Mouse (Mus musculus) forebrain, embryonic 14.5 days (tissue): ENCODE measurements at regions not wholly inside any gene's neighbourhood (a gene's known extent, or its start where the extent isn't known, plus 50 kb on each side); places are given as distances from the start of the nearest gene placed in this dataset.
A peak's percentile ranks its signal among the peaks of the same experiment; 100 is the strongest.

ENCODE experiments used
- ATAC-seq: fragments of 200-750 bp; cut with Nextera tagmentation; 2 replicates; pipeline ENCODE4 v1.8.0; 2017; ENCODE audit warnings: mild to moderate bottlenecking, moderate library complexity
- DNase-seq: peaks from one replicate; pipeline ENCODE4 v3.0.0-alpha.2; 2015; ENCODE audit warnings: low spot score
- H3K27ac ChIP-seq: fragments of 300-500 bp; sonication (generic); 2 replicates; pipeline ENCODE4 v1.5.1; 2014; ENCODE audit warnings: low read depth, mild to moderate bottlenecking, control low read depth, low read length, moderate library complexity
- H3K27me3 ChIP-seq: fragments of 300-500 bp; sonication (generic); replicated peaks from 2 replicates; pipeline ENCODE4 v1.6.1; 2014; ENCODE audit warnings: low read length, control low read depth, mixed read lengths; ENCODE audit not compliant: control insufficient read depth, insufficient read depth
- H3K36me3 ChIP-seq: fragments of 300-500 bp; sonication (generic); 2 replicates; pipeline ENCODE4 v1.6.1; 2014; ENCODE audit warnings: low read length, control low read depth; ENCODE audit not compliant: control insufficient read depth, insufficient read depth
- H3K4me1 ChIP-seq: fragments of 300-500 bp; sonication (generic); 2 replicates; pipeline ENCODE4 v1.6.1; 2014; ENCODE audit warnings: antibody characterized with exemption, low read length, control low read depth; ENCODE audit not compliant: control insufficient read depth, insufficient read depth
- H3K4me2 ChIP-seq: fragments of 300-500 bp; sonication (generic); 2 replicates; pipeline ENCODE4 v1.6.1; 2014; ENCODE audit warnings: mild to moderate bottlenecking, control low read depth, low read length
- H3K4me3 ChIP-seq: fragments of 300-500 bp; sonication (generic); 2 replicates; pipeline ENCODE4 v1.5.1; 2014; ENCODE audit warnings: low read depth, low read length, control low read depth
- H3K9ac ChIP-seq: fragments of 300-500 bp; sonication (generic); 2 replicates; pipeline ENCODE4 v1.6.1; 2014; ENCODE audit warnings: mild to moderate bottlenecking, low read length, control low read depth, moderate library complexity
- H3K9me3 ChIP-seq: fragments of 300-500 bp; sonication (generic); replicated peaks from 2 replicates; pipeline ENCODE4 v1.6.1; 2016; ENCODE audit warnings: low read length, control low read depth, mixed read lengths; ENCODE audit not compliant: control insufficient read depth
- WGBS: fragments of 180-500 bp; shearing (Covaris S2); extraction: QIAGEN DNeasy Blood & Tissue Kit; methylation state at CpG from one replicate; pipeline ENCODE4 v1.1.7; 2014; 5-methylcytosine and 5-hydroxymethylcytosine counted together

GRCm38 (mm10) chr7:37093721-37094120, 395.8 kb downstream of the Tshz3 start:
- Histone ChIP-seq H3K36me3 (no peaks in the 10 kb centered on the region), H3K4me1 (peaks cover 5% of the 10 kb centered on the region; the same call in 1 of the 2 replicates), H3K4me2 (no peak overlapping the region), H3K9me3 (no peaks in the 10 kb centered on the region), H3K27ac (no peak overlapping the region), H3K4me3 (no peak overlapping the region), H3K27me3 (no peaks in the 10 kb centered on the region), H3K9ac (no peak overlapping the region)
- ATAC-seq (no peak), DNase-seq (no peak)
- WGBS, result 73% methylated on average over 3 of the region's 3 CpGs

GRCm38 (mm10) chr7:37095839-37096238, 397.9 kb downstream of the Tshz3 start:
- Histone ChIP-seq H3K4me2 (no peak overlapping the region), H3K27me3 (no peaks in the 10 kb centered on the region), H3K27ac (peak overlapping the region; percentile 33; the same call in 1 of the 2 replicates), H3K4me3 (no peak overlapping the region), H3K9ac (no peak overlapping the region), H3K36me3 (no peaks in the 10 kb centered on the region), H3K4me1 (peaks cover 5% of the 10 kb centered on the region; the same call in 1 of the 2 replicates), H3K9me3 (no peaks in the 10 kb centered on the region)
- peak; percentile 75 for DNase-seq
- WGBS, result 70% methylated on average over 11 of the region's 11 CpGs
- ATAC-seq, result peak; percentile 29; the same call in 1 of the 2 replicates

GRCm38 (mm10) chr7:37096291-37096690, 398.4 kb downstream of the Tshz3 start:
- Histone ChIP-seq H3K27ac (peak overlapping the region; percentile 33; the same call in 1 of the 2 replicates), H3K4me2 (no peak overlapping the region), H3K9me3 (no peaks in the 10 kb centered on the region), H3K9ac (no peak overlapping the region), H3K4me3 (no peak overlapping the region), H3K4me1 (peaks cover 5% of the 10 kb centered on the region; the same call in 1 of the 2 replicates), H3K36me3 (no peaks in the 10 kb centered on the region), H3K27me3 (no peaks in the 10 kb centered on the region)
- DNase-seq (peak; percentile 43), ATAC-seq (no peak)
- WGBS, result 66% methylated on average over 5 of the region's 5 CpGs

DNA sequence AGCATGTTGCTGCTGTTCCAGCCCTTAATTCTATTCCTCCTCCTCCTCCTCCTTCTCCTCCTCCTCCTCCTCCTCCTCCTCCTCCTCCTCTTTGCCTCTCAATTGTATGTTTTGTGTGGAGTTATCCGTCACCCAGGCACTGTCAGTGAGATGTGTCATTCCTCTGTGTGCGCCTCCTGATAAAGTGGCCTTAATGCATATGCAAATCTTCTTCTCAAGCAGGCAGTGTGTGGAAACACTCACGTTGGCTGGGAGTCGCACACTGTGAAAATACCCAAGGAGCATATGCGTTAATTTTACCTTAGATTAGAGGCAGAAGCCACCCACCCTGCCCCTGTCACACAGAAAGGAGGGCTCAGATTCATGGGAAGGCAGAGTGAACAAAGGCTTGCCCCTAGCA, 401.0 kb downstream of the Tshz3 start:
- 14% methylated on average over 5 of the region's 5 CpGs for whole genome bisulfite sequencing
- DNase-seq, result peak; percentile 58
- Histone ChIP-seq H3K36me3 (no peaks in the 10 kb centered on the region), H3K4me2 (no peak overlapping the region), H3K9me3 (no peaks in the 10 kb centered on the region), H3K4me1 (peaks cover 5% of the 10 kb centered on the region; the same call in 1 of the 2 replicates), H3K4me3 (no peak overlapping the region), H3K9ac (no peak overlapping the region), H3K27me3 (no peaks in the 10 kb centered on the region), H3K27ac (0 out of 2 replicates have a peak overlapping the region, but pooled peaks have one; percentile 14)
- ATAC-seq, result peak; percentile 55; the same call in 1 of the 2 replicates

- Histone ChIP-seq H3K4me2 (no peak overlapping the region), H3K27me3 (no peaks in the 10 kb centered on the region), H3K4me1 (no peaks in the 10 kb centered on the region), H3K9ac (no peak overlapping the region), H3K4me3 (no peak overlapping the region), H3K27ac (no peak overlapping the region), H3K36me3 (no peaks in the 10 kb centered on the region), H3K9me3 (no peaks in the 10 kb centered on the region)
- WGBS, result 59% methylated on average over 9 of the region's 9 CpGs
- DNase-seq (no peak), ATAC-seq (no peak)
Measured at GRCm38 (mm10) chr7:37104671-37105070, 406.8 kb downstream of the Tshz3 start.

DNA sequence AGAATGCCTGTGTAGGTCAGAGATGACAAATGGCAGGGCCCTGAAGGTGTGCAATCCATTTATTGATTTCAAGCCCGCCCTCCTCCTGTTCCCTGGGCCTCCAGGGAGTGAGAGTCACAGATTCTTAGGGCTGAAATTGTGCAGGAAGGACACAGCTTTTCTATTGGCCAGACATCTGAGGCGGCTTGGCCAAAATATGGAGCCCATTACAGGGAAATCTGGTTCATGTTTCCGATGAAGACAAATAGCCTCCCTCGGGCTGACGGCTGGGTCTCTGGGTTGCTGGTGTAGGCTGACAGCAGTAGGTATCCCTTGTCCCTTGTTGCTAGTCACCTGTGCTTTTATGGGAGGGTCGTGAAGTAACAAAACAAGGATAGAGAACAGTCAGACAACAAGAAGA, 413.2 kb downstream of the Tshz3 start:
- DNase-seq, result no peak
- Histone ChIP-seq H3K9ac (no peak overlapping the region), H3K36me3 (no peaks in the 10 kb centered on the region), H3K9me3 (no peaks in the 10 kb centered on the region), H3K27ac (no peak overlapping the region), H3K4me3 (no peak overlapping the region), H3K4me2 (no peak overlapping the region), H3K27me3 (no peaks in the 10 kb centered on the region), H3K4me1 (no peaks in the 10 kb centered on the region)
- 88% methylated on average over 6 of the region's 6 CpGs for WGBS
- ATAC-seq, result no peak

DNA sequence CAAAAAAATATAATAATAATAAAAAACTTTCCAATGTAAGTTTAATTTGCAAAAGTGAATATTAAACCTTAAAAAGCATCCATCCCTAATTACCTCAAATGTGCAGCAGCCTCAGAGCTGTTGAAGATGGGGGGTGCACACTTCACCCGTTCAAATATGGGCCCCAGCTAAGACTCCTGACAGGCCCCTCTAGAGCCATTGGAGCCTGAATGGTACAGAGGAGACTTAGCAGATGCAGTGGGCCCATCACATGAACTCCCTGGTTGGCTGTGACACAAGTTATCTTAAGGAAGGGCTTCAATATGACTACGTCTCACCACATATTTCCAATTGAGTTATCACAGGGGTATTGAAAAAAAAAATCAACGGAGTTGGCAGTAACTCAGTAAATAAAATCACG, 422.9 kb downstream of the Tshz3 start:
- no peak overlapping the region for H3K9ac ChIP-seq
- no peak overlapping the region for H3K4me2 ChIP-seq
- no peaks in the 10 kb centered on the region for H3K9me3 ChIP-seq
- H3K27ac ChIP-seq, result no peak overlapping the region
- no peak for ATAC-seq
- H3K36me3 ChIP-seq, result no peaks in the 10 kb centered on the region
- H3K4me3 ChIP-seq, result no peak overlapping the region
- no peak for DNase-seq
- H3K4me1 ChIP-seq, result no peaks in the 10 kb centered on the region
- H3K27me3 ChIP-seq, result no peaks in the 10 kb centered on the region
- WGBS, result 88% methylated on average over 4 of the region's 4 CpGs

- H3K4me1 ChIP-seq, result no peaks in the 10 kb centered on the region
- H3K27me3 ChIP-seq, result no peaks in the 10 kb centered on the region
- no peak overlapping the region for H3K9ac ChIP-seq
- ATAC-seq, result no peak
- no peak for DNase-seq
- H3K27ac ChIP-seq, result no peak overlapping the region
- no peaks in the 10 kb centered on the region for H3K9me3 ChIP-seq
- no peak overlapping the region for H3K4me2 ChIP-seq
- H3K4me3 ChIP-seq, result no peak overlapping the region
- WGBS, result 93% methylated on average over 12 of the region's 12 CpGs
- H3K36me3 ChIP-seq, result no peaks in the 10 kb centered on the region
Measured at GRCm38 (mm10) chr7:37140191-37140590, 442.3 kb downstream of the Tshz3 start.

GRCm38 (mm10) chr7:37142780-37143179, 444.9 kb downstream of the Tshz3 start:
- ATAC-seq (no peak), DNase-seq (no peak)
- no peaks in the 10 kb centered on the region for H3K36me3 ChIP-seq
- H3K4me3 ChIP-seq, result no peak overlapping the region
- H3K4me1 ChIP-seq, result no peaks in the 10 kb centered on the region
- WGBS, result 83% methylated on average over 5 of the region's 5 CpGs
- H3K4me2 ChIP-seq, result no peak overlapping the region
- H3K9me3 ChIP-seq, result no peaks in the 10 kb centered on the region
- no peak overlapping the region for H3K27ac ChIP-seq
- H3K9ac ChIP-seq, result no peak overlapping the region
- no peaks in the 10 kb centered on the region for H3K27me3 ChIP-seq
